Mouse (Mus musculus) adrenal gland, postnatal 10 days (tissue): ENCODE data around the gene Mmp14. TPM values are rescaled to one million over a fixed set of nuclear protein-coding genes. Genes with fewer than 3 reads are reported as not detected.

Experiments used
- DNase-seq: peaks from one replicate; pipeline ENCODE4 v3.0.0; 2021; ENCODE audit warnings: mixed read lengths
- total RNA-seq, 2 experiments: library from RNA; stranded (reverse); gene quantifications; 2 replicates each; pipeline ENCODE4 v1.2.3; 2021

Mmp14 gene
- total RNA-seq, 2 experiments from 2014 or later, result 127 to 128 TPM

DNA sequence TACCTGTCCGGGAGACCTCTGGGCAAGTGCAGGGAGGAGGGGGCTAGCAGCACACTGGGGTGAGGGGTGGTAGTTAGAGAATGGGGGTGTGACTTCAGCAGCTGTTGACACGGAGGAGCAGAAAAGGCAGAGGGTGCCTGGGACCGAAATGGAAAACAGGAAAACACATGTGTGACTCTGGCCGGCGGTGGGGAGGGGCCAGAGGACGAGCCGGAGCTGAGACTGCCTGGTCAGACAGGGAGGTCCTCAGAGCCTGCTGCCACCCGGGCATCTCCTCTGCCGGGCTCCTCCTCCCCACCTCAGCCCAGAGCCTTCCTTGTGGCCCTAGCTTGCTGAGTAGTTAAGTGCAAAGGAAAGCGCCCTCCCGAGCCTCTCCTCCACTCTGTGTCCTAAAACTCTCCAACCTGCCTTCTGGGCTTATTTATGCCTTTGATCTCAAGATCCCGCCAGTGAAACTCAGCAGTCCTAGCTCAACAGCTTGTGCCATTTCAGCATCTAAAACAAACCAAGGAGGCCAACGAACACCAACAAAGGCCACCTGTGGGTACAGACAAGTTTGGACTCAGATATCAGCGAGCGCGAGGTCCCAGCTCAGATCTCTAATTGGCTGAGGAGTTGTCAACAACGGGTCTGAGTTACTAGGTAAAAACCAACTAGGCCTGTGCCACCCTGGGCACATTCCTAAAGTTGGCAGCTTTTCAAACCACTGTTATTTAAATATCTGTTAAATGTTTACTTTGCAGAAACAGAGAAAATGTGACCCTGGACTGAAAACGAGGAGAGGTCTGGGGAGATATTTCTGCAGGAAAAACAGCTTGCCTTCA lies 17.3 kb upstream of the Mmp14 start:
- peak; percentile 58 for DNase-seq

DNA sequence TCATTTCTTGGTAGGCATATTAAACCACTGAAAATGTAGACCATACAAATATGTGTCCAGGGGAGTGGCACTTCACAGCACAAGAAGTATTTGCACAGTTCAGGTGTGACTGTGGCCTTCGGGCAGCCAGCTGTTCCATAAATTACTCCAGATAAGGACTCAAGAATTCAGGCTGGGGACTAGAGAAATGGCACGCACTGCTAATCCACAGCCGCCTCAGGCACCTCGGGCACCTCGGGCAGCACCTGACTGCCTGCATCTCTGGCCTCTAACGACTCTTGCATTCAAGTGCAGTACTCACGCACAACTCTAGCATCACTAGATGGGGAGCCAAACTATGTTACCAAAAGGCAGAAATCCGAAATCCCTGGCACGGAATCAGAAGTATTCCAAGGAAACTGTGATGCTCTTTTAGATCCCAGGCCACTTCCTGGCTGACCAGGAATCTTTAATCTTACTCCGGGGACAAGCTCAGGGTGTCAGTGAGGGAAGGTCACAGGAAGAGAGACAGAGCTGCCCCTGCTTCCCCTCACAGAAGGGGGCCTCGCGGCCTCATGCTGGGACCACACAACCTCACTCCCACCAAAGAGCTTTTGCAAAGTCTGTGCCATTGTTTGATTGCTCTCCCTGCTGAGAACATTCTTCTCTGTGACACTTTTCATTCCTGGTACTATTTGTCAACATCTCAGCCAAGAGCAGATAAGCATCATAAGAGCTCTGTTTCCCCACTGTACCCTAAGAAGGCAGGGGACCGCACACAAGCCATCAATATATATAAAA lies 16.0 kb upstream of the Mmp14 start:
- DNase-seq, result no peak

DNA sequence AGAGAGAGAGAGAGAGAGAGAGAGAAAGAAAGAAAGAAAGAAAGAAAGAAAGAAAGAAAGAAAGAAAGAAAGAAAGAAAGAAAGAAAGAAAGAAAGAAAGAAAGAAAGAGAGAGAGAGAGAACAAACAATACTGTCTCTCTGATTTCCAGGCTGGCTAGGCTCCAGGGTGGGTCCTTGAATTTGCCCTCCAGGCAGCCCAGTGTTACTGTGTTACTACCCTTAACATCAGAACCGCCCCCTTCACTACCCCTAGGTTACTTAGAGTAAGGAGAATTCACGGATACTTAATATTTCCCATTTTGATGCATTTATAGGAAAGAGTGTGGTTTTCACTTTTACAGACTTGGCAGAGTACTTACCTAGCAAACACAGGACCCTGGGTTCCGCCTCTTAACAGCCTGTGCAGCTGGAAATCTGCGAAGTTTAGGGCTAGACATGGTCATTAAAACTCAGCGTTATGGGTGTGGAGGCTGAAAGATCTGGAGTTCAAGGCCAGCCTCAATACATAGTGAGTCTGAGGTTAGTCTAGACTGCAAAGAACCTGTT lies 15.1 kb upstream of the Mmp14 start:
- no peak for DNase-seq

DNA sequence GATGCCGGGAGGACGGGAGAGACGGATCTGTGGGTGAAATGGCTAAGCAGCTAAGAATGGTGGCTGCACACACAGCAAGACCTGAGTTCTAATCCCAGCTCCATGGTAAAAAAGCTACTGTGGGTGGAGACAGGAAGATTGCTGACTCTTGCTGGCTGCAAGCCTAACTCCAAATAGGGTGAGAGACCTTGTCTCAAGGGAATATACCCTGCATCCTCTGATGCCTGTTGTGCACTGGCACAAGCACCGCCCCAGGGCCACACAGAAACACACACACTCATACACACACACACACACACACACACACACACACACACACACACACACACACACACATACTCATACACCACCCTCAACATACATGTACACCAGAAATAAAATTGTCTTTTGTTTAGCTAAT lies 14.6 kb upstream of the Mmp14 start:
- no peak for DNase-seq

DNA sequence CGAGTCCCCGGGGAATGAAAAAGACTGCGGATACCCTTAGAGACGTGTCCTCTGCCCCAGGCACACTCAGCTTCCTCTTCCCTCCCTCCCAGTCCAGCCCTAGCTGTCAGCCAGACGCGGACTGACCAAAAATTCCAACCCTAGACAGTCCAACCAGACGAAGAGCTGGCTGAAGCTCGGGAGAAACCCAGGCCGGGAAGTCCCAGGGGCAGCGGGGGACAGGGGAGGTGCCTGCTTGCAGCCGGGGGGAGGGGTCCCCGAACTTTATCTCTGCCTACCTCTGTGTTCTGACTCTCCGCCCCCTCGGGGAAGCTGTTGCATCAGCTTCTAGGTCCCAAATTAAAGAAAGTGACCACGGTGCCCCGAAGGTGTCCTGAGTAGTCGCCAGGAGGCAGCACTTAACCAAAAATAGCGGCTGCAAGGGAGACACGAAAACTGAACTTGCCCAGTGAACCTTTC lies 13.8 kb upstream of the Mmp14 start, which contains the start of gene Slc7a7:
Gene Slc7a7, minus strand, starts transcription at position 158 of the 459 bp plus-strand sequence.
- DNase-seq, result peak; percentile 45

DNA sequence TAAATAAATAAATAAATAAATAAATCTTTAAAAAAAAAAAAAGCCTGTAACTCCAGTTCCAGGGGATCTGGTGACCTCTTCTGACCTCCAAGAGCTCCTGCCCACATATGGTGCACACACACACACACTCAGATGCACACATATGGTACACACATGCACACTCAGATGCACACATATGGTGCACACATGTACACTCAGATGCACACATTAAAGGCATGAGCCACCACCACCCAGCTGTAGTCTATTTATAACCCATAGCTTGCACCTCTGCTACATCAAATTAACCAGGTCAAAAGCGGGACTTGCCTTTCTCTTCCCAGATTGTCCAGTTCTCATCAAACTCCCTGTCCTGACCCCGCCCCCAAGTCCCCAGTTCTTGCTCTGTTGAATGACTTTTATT lies 10.4 kb upstream of the Mmp14 start:
- no peak for DNase-seq

DNA sequence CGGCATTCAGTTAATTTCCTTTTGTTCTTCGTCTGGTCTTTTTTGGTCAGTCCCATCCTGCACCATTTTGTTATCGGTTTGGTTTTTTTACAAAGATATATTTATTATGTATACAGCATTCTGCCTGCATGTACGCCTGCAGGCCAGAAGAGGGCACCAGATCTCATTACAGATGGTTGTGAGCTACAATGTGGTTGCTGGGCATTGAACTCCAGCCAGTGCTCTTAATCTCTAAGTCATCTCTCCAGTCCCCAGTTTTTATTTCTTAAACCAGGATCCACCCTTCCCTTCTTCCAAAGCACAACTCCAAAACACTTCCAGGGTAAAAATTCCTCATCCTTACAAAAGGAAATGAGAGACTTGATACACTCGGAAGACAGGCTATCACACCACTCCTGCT lies 8.0 kb upstream of the Mmp14 start:
- no peak for DNase-seq

DNA sequence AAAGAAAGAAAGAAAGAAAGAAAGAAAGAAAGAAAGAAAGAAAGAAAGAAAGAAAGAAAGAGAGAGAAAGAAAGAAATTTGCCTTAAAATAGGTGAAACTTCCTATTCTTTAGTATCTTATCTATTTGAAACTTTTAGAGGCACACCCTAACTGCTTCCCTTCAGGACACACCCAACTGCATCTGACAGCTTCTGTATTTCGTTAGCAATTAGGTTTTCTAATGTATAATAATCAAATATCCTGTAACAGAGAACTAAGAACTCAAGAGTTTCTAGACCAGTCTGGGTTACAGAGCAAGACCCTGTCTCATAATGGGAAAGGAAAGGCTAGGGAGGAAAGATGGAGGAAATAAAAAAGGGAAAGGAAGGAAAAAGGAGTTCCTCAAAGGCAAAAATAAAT lies 6.8 kb upstream of the Mmp14 start:
- DNase-seq, result no peak

DNA sequence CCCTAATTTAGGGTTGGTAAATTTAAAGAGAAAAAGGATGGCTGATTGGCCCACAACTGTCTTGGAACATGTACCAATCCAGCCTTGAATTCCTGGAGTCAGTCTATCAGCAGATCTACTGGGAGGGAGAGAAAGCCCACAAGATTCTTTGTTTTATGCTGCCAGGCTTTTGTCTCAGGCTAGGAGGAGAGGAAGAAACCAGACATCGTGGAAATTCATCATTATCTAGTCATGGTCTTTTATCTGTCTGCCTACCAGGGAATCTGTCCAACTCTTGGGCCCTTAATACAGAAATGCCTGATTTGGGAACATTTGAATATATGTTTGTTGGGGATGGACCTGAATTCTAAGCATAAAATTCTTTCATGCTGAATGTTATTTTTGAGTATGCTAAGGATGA lies 5.9 kb upstream of the Mmp14 start:
- DNase-seq, result no peak

DNA sequence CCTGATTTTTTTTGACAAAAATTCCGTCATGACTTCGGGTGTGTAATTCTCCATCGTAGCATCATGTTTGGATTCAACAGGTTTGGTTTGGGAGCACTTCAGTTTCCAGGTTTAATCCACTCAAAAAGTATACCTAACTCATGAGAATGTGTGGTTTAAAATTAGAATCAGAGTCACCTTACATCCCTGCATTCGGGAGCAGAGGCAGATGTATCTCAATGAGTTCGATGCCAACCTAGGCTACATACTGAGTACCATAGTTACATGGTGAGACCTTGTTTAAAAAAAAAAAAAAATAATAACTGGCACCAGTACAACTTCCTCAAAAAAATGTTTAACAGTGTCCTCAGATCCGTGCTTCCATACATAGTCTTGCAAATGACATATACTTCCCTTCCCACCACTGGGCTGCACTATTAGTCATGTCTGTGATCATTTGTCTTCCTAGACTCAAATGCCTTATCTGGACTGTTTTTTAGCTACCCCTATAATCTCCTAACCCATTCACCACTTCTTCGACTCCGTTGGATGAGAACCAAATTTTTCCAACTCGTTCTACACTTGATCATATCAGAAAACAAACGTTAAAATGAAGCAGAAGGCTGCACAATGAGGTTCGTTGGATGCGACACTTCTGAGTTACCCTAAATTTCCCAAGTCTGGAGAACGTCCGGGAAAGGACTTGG lies 5.3 kb upstream of the Mmp14 start:
- no peak for DNase-seq

DNA sequence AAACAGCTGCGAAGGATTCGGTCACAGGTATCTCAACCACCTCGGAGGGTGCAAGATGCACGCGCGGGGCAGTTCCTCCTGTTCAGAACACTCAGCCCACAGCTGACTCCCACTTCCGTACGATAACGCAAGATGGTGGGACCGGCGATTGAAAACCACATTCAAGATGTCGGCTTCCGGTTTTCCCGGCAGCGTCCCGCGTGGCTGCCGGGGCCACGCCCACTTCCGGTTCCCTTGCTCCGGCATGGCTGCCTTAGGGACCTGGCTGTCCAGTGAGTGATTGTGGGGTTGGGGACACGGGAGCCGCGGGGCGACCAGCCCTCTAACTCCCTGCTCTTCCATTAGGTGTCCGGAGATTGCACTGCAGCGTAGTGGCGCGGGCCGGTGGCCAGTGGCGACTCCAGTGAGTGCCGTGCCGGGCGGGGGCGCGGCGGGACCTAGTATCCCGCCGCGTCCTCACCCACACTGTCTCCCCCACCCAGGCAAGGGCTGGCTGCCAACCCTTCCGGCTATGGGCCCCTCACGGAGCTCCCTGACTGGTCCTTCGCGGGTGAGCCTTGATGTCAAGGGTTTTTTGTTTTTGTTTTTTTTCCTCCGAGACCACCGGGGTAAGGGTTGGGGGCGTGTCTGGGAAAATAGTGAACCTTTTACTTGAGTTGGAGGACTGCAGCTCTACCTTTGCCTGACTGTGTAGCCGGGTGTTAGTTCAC lies 4.6 kb upstream of the Mmp14 start, which contains the start of gene Mrpl52:
Gene Mrpl52, plus strand, starts transcription at position 221 of the 710 bp plus-strand sequence.
- DNase-seq, result peak; percentile 95

DNA sequence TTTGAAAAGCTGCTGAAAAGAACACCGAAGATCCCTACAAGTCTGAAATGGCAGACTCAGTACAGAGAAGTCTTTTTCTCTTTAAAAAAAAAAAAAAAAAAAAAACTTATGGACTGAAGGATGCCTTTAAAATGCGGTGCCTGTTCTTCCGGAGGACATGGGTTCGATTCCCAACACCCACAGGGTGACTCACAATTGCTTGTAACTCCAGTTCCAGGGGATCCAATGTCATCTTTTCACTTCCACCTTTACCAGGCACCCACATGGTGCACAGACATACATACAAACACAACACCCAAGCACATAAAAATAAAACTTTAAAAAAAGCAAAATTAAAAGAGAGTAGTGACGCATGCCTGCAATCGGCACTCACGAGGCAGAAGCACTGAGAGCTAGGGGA lies 3.7 kb upstream of the Mmp14 start:
- no peak for DNase-seq

DNA sequence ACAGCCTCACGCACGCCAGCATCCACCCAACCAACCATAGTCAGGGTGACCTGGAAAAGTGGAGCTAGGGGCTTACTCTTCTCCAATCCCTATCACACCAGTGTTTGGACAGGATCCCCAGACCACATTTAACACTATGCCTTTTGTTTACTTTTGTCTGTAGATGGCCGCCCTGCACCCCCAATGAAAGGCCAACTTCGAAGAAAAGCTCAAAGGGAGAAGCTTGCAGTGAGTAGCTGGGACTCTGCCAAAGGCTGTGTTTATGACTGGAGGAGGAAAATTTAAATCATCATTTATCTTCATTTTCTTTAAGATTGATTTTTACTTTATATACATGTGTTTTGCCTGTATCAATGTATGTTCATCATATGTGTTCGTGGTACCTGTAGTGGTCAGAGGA lies 3.0 kb upstream of the Mmp14 start:
- DNase-seq, result no peak

DNA sequence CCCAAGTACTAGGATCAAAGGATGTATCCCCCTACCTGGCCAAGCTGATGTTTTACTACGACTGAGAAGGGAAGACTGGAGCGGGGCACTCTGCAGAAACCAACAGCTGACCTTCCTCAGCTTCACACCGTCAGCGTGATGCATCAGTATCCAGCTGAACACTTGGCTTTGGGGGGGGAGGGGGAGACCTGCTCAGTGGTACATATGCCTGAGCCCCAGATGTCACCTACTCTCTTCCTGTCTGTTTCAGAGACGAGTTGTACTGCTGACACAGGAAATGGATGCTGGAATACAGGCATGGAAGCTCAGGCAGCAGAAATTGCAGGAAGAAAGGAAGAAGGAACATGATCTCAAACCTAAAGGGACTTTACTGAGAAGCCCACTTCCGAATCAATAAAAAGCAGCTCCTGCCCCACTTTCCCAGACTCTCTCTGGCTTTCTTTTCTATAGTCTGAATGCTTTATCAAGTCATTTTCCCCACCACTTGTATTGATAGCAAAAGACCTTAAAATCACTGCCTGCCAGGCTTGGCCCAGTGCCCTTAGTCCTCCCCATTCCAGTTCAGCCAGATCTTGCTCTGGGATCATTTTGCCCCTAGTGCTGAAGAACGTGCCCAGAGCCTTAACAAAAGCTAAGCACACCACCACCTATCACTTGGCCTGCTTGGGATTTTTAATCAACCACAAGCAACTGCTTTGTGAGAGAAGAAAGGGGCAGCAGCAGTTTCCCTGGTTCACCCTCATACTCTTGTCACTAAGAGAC lies 1.9 kb upstream of the Mmp14 start:
- DNase-seq, result peak; percentile 38

DNA sequence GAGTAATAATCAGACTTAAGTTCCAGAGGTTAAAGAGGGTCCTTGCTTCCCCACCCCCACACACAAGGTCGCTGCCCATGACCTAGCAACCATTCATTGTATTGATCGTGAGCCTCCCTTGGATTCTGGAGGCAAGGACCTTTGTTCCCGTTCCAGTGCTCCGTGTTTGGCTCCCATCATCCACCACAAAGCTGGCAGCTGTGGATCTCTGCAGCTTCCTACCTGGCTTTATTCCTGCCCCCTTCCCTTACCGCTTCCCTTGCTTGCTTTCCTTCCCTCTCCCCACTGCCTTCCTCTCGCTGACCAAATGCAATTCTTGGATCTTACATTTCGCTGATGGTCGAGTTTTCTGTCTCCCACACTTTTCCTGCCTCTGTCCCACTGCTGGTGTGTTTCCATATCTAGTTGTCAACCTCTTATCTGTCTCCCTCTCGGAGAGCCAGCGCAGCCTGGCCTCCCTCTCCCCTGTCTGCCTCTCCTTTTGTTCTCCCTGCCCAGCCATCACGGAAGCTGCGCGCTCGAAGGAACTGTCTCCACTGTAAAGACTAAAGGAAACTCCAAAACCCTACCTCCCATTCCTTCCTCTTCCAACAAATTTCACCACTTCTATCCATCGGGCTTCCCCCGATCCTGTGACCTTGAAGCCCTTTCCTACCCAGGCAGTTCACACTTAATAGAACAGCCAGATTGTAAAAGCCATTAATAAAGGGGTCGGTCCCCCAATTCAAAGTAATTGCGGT lies 836 bp upstream of the Mmp14 start:
- peak; percentile 49 for DNase-seq

DNA sequence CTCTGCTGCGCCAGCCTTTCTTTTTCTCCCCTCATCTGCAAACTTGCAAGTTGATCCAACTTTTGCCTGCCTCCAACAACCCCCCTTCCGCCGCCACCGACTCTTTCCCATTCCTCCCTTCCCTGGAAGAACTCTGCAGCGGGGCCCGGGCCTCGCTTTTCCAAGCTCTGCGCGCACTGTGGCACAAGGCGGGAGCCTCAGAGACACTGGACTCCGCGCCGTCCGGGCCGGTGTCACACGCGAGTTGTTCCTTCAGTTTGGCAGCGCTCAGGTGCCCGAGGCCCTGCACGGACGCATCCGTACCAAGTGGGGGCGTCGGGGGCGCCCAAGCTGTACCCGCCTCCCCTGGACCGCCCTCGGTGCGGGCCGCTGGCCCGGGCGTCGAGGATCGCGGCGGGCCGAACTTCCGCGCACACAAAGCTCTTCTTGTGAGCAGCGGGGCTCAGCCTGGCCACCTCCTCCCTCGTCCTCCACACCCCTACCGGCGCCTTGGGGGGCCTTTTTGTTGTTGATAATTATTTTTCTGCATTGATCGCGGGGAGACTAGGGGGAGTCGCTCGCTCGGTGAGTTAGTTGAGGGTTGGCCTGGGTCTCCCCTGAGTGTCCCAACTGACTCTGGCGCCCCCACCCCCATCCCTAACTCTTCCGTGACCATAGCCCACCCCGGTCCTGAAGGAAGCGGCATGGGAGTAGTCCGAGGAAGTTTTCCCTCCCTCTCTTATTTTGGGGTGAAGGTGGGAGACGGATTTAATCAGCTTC lies 845 bp downstream of the Mmp14 start:
- peak; percentile 68 for DNase-seq

DNA sequence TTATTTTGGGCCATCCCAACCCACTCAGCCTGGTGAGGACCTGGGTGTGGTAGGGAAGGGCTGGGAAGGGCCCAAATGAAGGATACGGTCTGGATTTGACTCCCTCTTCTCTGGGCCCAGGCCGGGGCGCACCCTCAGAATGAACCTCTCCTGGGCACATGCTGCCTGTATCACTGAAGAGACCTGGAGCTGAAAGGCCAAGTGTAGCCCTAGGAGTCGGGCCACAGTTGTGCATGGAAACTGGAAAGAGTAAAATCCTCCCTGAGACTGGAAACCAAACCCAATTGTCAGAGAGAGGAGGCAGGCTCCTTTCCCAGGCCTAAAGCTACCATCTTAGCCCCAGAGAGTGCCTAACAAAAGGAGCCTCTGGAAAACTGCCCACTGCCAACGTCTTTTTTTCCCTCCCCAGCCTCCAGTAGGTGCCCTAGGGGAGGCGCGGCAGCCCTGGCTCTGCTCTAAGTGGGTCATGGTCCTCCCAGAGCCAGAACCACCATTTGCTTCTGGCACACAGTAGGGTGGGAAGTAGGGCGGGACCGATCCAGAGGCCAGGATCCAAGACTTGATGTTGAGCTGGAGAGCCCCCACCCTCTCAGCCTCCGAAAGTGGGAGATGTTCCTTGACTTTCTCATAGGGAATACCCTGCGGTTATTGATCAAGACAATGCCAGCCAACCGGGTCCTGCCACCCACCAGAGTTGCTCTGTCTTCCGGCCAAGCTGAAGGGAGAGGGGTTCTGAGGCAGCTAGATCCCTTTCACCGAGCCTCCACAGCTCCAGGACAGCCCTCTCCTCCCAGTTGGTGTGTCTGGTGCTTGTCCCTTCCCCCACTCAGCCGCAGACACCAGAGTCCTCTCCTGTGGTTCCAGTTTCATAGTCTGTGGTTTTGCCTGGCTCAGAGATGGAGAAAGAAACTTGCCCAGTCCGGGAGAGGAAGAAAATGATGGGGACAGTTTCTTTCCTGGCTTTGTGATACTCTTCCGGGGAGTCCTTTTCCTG lies 1.7 kb downstream of the Mmp14 start:
- peak; percentile 73 for DNase-seq

DNA sequence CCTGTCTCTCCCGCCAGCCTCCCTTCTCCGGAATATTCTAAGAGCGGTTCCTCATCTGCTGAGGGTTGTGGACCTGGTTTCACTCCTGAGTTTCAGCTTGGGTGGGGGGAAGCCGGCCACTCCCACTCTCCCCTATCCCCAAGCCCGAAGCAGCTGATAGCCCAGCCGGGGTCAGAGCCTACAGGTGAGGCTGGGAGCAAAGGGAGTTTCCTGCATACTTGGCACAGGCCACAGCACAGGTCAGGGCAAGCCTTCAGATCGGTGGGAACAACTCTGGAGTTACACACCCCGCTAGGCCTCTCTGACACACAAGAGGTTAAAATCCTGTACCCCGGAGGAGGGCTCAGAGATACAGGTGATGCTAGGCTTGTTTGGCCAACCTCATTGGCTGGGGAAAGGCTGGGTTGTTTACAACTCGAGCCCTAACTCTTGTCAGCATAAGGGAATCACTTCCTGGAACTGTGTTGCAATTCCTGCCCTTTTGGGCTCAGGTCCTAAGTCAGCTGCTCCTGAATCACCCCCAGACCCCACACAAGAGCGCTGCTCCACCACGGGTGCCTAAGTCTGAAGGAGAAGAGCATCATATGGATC lies 2.6 kb downstream of the Mmp14 start:
- no peak for DNase-seq
